Mouse (Mus musculus): Measurements from ENCODE around the gene Cpox. TPM values are rescaled to one million over a fixed set of nuclear protein-coding genes. Genes with fewer than 3 reads are reported as not detected.

Gene Cpox
- polyA plus RNA-seq, 1 experiment from 2014 or later = 42.3 TPM

GRCm38 (mm10) chr16:58628968-58629367 is 41.1 kb upstream of the Cpox start:
- TF ChIP-seq EP300 (optimal IDR thresholded peaks at IDR 0.05) = no peak
- TF ChIP-seq CTCF (IDR thresholded peaks at IDR 0.05; ENCODE audit: low read depth) = no peak
- 84% methylated on average over 5 of the region's 5 CpGs for WGBS
- no peak overlapping the region for H3K4me3 ChIP-seq (ENCODE audit: low read depth, low read length)
- H3K4me1 ChIP-seq (replicated peaks; ENCODE audit: control insufficient read depth, insufficient read depth) = no peaks in the 10 kb centered on the region
- H3K9ac ChIP-seq (ENCODE audit: low read length) = no peak overlapping the region
- H3K27ac ChIP-seq (replicated peaks) = no peak overlapping the region
- H3K36me3 ChIP-seq (ENCODE audit: control insufficient read depth, insufficient read depth, low read length) = no peaks in the 10 kb centered on the region
- no peak overlapping the region for H3K4me2 ChIP-seq (replicated peaks; ENCODE audit: low read depth)
- no peaks in the 10 kb centered on the region for H3K27me3 ChIP-seq (ENCODE audit: control insufficient read depth, insufficient read depth, low read length)
- no peaks in the 10 kb centered on the region for H3K9me3 ChIP-seq (ENCODE audit: control insufficient read depth, low read length)
- DNase-seq (ENCODE audit: low spot score) = no peak
- no peak for ATAC-seq (ENCODE audit: low FRiP score, low TSS enrichment)

GRCm38 (mm10) chr16:58629736-58630135 is 40.4 kb upstream of the Cpox start:
- no peaks in the 10 kb centered on the region for H3K27me3 ChIP-seq (ENCODE audit: control insufficient read depth, insufficient read depth, low read length)
- H3K9me3 ChIP-seq (ENCODE audit: control insufficient read depth, low read length) = no peaks in the 10 kb centered on the region
- no peak overlapping the region for H3K4me2 ChIP-seq (replicated peaks; ENCODE audit: low read depth)
- no peak overlapping the region for H3K4me3 ChIP-seq (ENCODE audit: low read depth, low read length)
- H3K9ac ChIP-seq (ENCODE audit: low read length) = no peak overlapping the region
- H3K4me1 ChIP-seq (replicated peaks; ENCODE audit: control insufficient read depth, insufficient read depth) = no peaks in the 10 kb centered on the region
- H3K27ac ChIP-seq (replicated peaks) = no peak overlapping the region
- TF ChIP-seq EP300 (optimal IDR thresholded peaks at IDR 0.05) (no peak), CTCF (IDR thresholded peaks at IDR 0.05; ENCODE audit: low read depth) (no peak)
- H3K36me3 ChIP-seq (ENCODE audit: control insufficient read depth, insufficient read depth, low read length) = no peaks in the 10 kb centered on the region
- WGBS = 64% methylated on average over 2 of the region's 2 CpGs
- DNase-seq (ENCODE audit: low spot score) (no peak), ATAC-seq (ENCODE audit: low FRiP score, low TSS enrichment) (no peak)

GRCm38 (mm10) chr16:58635866-58636265 is 34.2 kb upstream of the Cpox start:
- Histone ChIP-seq H3K4me3 (ENCODE audit: low read depth, low read length) (no peak overlapping the region), H3K4me1 (replicated peaks; ENCODE audit: control insufficient read depth, insufficient read depth) (no peaks in the 10 kb centered on the region), H3K4me2 (replicated peaks; ENCODE audit: low read depth) (no peak overlapping the region), H3K9me3 (ENCODE audit: control insufficient read depth, low read length) (no peaks in the 10 kb centered on the region), H3K27ac (replicated peaks) (no peak overlapping the region), H3K9ac (ENCODE audit: low read length) (no peak overlapping the region), H3K27me3 (ENCODE audit: control insufficient read depth, insufficient read depth, low read length) (no peaks in the 10 kb centered on the region), H3K36me3 (ENCODE audit: control insufficient read depth, insufficient read depth, low read length) (no peaks in the 10 kb centered on the region)
- TF ChIP-seq EP300 (optimal IDR thresholded peaks at IDR 0.05) (no peak), CTCF (IDR thresholded peaks at IDR 0.05; ENCODE audit: low read depth) (no peak)
- 49% methylated on average over 2 of the region's 2 CpGs for WGBS
- no peak for ATAC-seq (ENCODE audit: low FRiP score, low TSS enrichment)
- DNase-seq (ENCODE audit: low spot score) = no peak

- H3K4me1 ChIP-seq (replicated peaks; ENCODE audit: control insufficient read depth, insufficient read depth) = no peaks in the 10 kb centered on the region
- no peak overlapping the region for H3K27ac ChIP-seq (replicated peaks)
- H3K9ac ChIP-seq (ENCODE audit: low read length) = no peak overlapping the region
- H3K27me3 ChIP-seq (ENCODE audit: control insufficient read depth, insufficient read depth, low read length) = no peaks in the 10 kb centered on the region
- H3K4me3 ChIP-seq (ENCODE audit: low read depth, low read length) = no peak overlapping the region
- no peak overlapping the region for H3K4me2 ChIP-seq (replicated peaks; ENCODE audit: low read depth)
- DNase-seq (ENCODE audit: low spot score) = no peak
- WGBS = 78% methylated on average over 4 of the region's 4 CpGs
- no peaks in the 10 kb centered on the region for H3K9me3 ChIP-seq (ENCODE audit: control insufficient read depth, low read length)
- no peak for ATAC-seq (ENCODE audit: low FRiP score, low TSS enrichment)
- H3K36me3 ChIP-seq (ENCODE audit: control insufficient read depth, insufficient read depth, low read length) = no peaks in the 10 kb centered on the region
- TF ChIP-seq CTCF (IDR thresholded peaks at IDR 0.05; ENCODE audit: low read depth) (no peak), EP300 (optimal IDR thresholded peaks at IDR 0.05) (no peak)
Measured at GRCm38 (mm10) chr16:58637448-58637847, 32.6 kb upstream of the Cpox start.

- no peak overlapping the region for H3K9ac ChIP-seq (ENCODE audit: low read length)
- no peak overlapping the region for H3K4me2 ChIP-seq (replicated peaks; ENCODE audit: low read depth)
- no peaks in the 10 kb centered on the region for H3K27me3 ChIP-seq (ENCODE audit: control insufficient read depth, insufficient read depth, low read length)
- no peak overlapping the region for H3K4me3 ChIP-seq (ENCODE audit: low read depth, low read length)
- no peak for TF ChIP-seq CTCF (IDR thresholded peaks at IDR 0.05; ENCODE audit: low read depth)
- no peak for TF ChIP-seq EP300 (optimal IDR thresholded peaks at IDR 0.05)
- H3K9me3 ChIP-seq (ENCODE audit: control insufficient read depth, low read length) = no peaks in the 10 kb centered on the region
- H3K27ac ChIP-seq (replicated peaks) = no peak overlapping the region
- no peaks in the 10 kb centered on the region for H3K4me1 ChIP-seq (replicated peaks; ENCODE audit: control insufficient read depth, insufficient read depth)
- ATAC-seq (ENCODE audit: low FRiP score, low TSS enrichment) (no peak), DNase-seq (ENCODE audit: low spot score) (no peak)
- H3K36me3 ChIP-seq (ENCODE audit: control insufficient read depth, insufficient read depth, low read length) = no peaks in the 10 kb centered on the region
- WGBS = 80% methylated on average over 7 of the region's 7 CpGs
Measured at GRCm38 (mm10) chr16:58638016-58638415, 32.1 kb upstream of the Cpox start.

GRCm38 (mm10) chr16:58638689-58639175 is 31.4 kb upstream of the Cpox start, which contains the start of gene E330017A01Rik:
Gene E330017A01Rik, minus strand, starts transcription at chr16:58638739.
- TF ChIP-seq CTCF (IDR thresholded peaks at IDR 0.05; ENCODE audit: low read depth) (no peak), EP300 (optimal IDR thresholded peaks at IDR 0.05) (no peak)
- H3K4me2 ChIP-seq (replicated peaks; ENCODE audit: low read depth) = no peak within 1 kb of the TSS
- H3K9me3 ChIP-seq (ENCODE audit: control insufficient read depth, low read length) = no peaks in the 10 kb centered on the region
- WGBS = 57% methylated on average over 3 of the region's 3 CpGs
- no peaks in the 10 kb centered on the region for H3K4me1 ChIP-seq (replicated peaks; ENCODE audit: control insufficient read depth, insufficient read depth)
- no peak for ATAC-seq (ENCODE audit: low FRiP score, low TSS enrichment)
- DNase-seq (ENCODE audit: low spot score) = no peak
- H3K27ac ChIP-seq (replicated peaks) = no peak within 1 kb of the TSS
- no peaks in the 10 kb centered on the region for H3K36me3 ChIP-seq (ENCODE audit: control insufficient read depth, insufficient read depth, low read length)
- H3K9ac ChIP-seq (ENCODE audit: low read length) = no peak within 1 kb of the TSS
- H3K4me3 ChIP-seq (ENCODE audit: low read depth, low read length) = no peak within 1 kb of the TSS
- H3K27me3 ChIP-seq (ENCODE audit: control insufficient read depth, insufficient read depth, low read length) = no peaks in the 10 kb centered on the region

All from stomach, postnatal 0 days (tissue).